ENCODE assay signal across 18 mouse cellular contexts in genomic region chr12:82433311-82433710, GRCm38 (mm10).
"Had no signal": no experiment of that assay in that cellular context is flagged by ENCODE, and none has a peak within 500 bp of the region (broad histone marks: within the 10 kb centered on the region; RNA-seq: fewer than 3 reads in every experiment).

No protein-coding gene starts in this region.

- H3K27ac ChIP-seq: limb, embryonic 12.5 days; limb, embryonic 15.5 days; liver, embryonic 14.5 days; midbrain, embryonic 10.5 days; midbrain, embryonic 15.5 days; neural tube, embryonic 12.5 days; neural tube, embryonic 15.5 days had no signal

- DNase-seq: kidney, adult 2 months; kidney, postnatal 36 days; layer of hippocampus, adult 9-11 months; left cerebral cortex, postnatal 4 days; liver, postnatal 0 days; lung, embryonic 14.5 days; lung, postnatal 36 days; thymus, adult 18-20 months; thymus, postnatal 14 days; thymus, postnatal 4 days had no signal

- H3K4me1 ChIP-seq: limb, embryonic 12.5 days; midbrain, embryonic 15.5 days; neural tube, embryonic 12.5 days had no signal

- H3K4me3 ChIP-seq: limb, embryonic 12.5 days; limb, embryonic 15.5 days; megakaryocyte, embryonic 14.5 days; midbrain, embryonic 10.5 days; midbrain, embryonic 15.5 days; neural tube, embryonic 12.5 days; neural tube, embryonic 15.5 days had no signal
